Mouse (Mus musculus) cerebellum, adult 11-12 months (tissue): ENCODE results near the gene Dll3.
"Not testable (repeated sequence)": the region's sequence is repeated elsewhere in the genome, so short reads cannot be mapped to it uniquely, and the experiment has no call there.

Experiments
- DNase-seq: peaks from one replicate; pipeline ENCODE4 v3.0.0; 2022

Gene Dll3

DNA sequence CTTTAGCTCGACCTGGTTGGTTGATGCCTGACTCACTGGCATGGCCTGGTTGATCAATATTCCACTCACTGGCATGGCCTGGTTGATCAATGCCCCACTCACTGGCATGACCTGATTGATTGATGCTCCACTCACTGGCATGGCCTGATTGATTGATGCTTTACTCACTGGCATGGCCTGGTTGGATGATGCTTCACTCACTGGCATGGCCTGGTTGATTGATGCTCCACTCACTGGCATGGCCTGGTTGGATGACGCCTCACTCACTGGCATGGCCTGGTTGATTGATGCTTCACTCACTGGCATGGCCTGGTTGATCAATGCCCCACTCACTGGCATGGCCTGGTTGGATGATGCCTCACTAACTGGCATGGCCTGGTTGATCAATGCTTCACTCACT lies 58.1 kb downstream of the Dll3 start:
- not testable (repeated sequence) for DNase-seq
